Mouse (Mus musculus) stomach, postnatal 0 days (tissue): ENCODE measurements around the gene Vat1.

ENCODE experiments used
- CTCF ChIP-seq: IDR thresholded peaks from 2 replicates; pipeline ENCODE4 v1.5.1; 2016; ENCODE audit warnings: antibody characterized with exemption, low read depth, mild to moderate bottlenecking, moderate library complexity
- EP300 ChIP-seq: optimal IDR thresholded peaks from 2 replicates; pipeline ENCODE3; 2016; ENCODE audit warnings: antibody characterized with exemption

DNA sequence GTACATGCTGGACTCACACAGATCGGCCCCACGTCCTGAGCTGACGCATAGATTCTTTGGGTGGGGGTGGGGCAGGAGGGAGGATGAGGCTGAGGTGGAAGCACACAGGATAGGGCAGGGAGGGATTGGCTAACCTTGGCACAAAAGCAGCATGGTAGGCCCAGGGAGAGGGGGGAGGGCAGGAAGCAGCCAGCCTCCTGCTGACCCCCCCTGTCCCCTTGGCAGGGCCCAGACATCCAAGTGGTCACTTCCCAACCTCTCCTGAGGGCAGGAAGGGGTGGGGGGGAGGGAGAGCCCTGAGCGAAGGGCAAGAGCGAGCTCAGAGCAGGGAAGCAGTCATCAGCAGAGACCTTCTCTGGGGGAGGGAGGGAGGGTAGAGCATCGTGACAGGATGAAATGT lies 6.3 kb downstream of the Vat1 start:
- TF ChIP-seq CTCF (no peak), EP300 (no peak)
